8 mouse cellular contexts compared by ENCODE assay signal in the genomic region with DNA sequence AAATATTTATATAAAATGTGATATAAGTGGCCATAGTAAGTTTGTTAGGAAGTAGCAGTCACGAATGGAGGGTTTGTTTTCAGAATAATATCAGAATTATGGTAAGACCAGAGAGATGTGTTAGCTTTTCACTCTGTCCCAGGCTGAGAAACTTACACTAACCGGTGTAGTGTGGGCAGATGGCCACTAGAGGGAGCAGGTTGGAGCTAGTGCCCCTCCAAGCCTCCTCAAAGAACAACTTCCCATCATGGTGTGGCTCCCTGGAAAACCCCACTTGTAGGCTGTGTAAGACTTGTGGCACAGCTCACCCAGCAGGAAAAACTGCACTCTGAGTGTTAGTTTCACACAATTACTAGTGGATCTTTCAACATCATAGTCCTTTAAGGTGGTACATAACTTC.
DNase-seq lines count a peak whose midpoint lies in the region; ATAC-seq lines count a peak whose summit lies in the region.

No protein-coding gene starts in this region.

- no peak overlapping the region for H3K4me3 ChIP-seq in hindbrain, embryonic 14.5 days (replicated peaks; ENCODE audit: low read length)
- no peak overlapping the region for H3K4me3 ChIP-seq in hindbrain, embryonic 12.5 days
- no peak overlapping the region for H3K4me3 ChIP-seq in embryonic facial prominence, embryonic 14.5 days (ENCODE audit: low read depth, low read length)
- H3K4me3 ChIP-seq in neural tube, embryonic 11.5 days (ENCODE audit: low read depth, low read length), result no peak overlapping the region

- H3K36me3 ChIP-seq in hindbrain, embryonic 14.5 days (replicated peaks; ENCODE audit: control insufficient read depth, insufficient read depth), result no peaks in the 10 kb centered on the region
- H3K36me3 ChIP-seq in hindbrain, embryonic 12.5 days, result no peaks in the 10 kb centered on the region
- no peaks in the 10 kb centered on the region for H3K36me3 ChIP-seq in embryonic facial prominence, embryonic 14.5 days (ENCODE audit: control insufficient read depth, insufficient read depth, low read length)
- no peaks in the 10 kb centered on the region for H3K36me3 ChIP-seq in neural tube, embryonic 11.5 days (ENCODE audit: control insufficient read depth, insufficient read depth, low read length)

- intact Hi-C loops in left cerebral cortex, postnatal 10 days (cut with DNase I), result no loop called here

- H3K27ac ChIP-seq in hindbrain, embryonic 14.5 days, result no peak overlapping the region
- no peak overlapping the region for H3K27ac ChIP-seq in hindbrain, embryonic 12.5 days
- H3K27ac ChIP-seq in embryonic facial prominence, embryonic 14.5 days (replicated peaks; ENCODE audit: low read depth, low read length), result no peak overlapping the region
- H3K27ac ChIP-seq in neural tube, embryonic 11.5 days (ENCODE audit: low read depth, low read length), result no peak overlapping the region

- ATAC-seq in hindbrain, embryonic 14.5 days (ENCODE audit: low FRiP score), result no peak
- no peak for ATAC-seq in hindbrain, embryonic 12.5 days (ENCODE audit: low FRiP score)
- ATAC-seq in embryonic facial prominence, embryonic 14.5 days (ENCODE audit: low read depth), result peak; percentile 72; the same call in 1 of the 2 replicates
- 0 out of 2 replicates have a peak, but pooled peaks have one; percentile 27 for ATAC-seq in neural tube, embryonic 11.5 days (ENCODE audit: insufficient read depth, low FRiP score, low TSS enrichment)

- peak; percentile 85 for DNase-seq in hindbrain, embryonic 14.5 days (ENCODE audit: low spot score)
- peak; percentile 74 to 75 for DNase-seq in adrenal gland, postnatal 36 days
- peak; percentile 50 for DNase-seq in embryonic facial prominence, embryonic 14.5 days (ENCODE audit: low spot score)
- DNase-seq in heart, postnatal 4 days, result peak; percentile 81
- DNase-seq in left cerebral cortex, postnatal 10 days (ENCODE audit: extremely low spot score in 1 of 2, low spot score in 2 of 2), result peak; percentile 64 to 66
- peak; percentile 72 for DNase-seq in neural tube, embryonic 11.5 days (ENCODE audit: low spot score)
- peak; percentile 56 for DNase-seq in thymus, postnatal 14 days

- H3K4me1 ChIP-seq in hindbrain, embryonic 14.5 days (replicated peaks; ENCODE audit: control insufficient read depth, insufficient read depth, low read length), result no peaks in the 10 kb centered on the region
- H3K4me1 ChIP-seq in hindbrain, embryonic 12.5 days, result no peaks in the 10 kb centered on the region
- peaks cover 11% of the 10 kb centered on the region; the same call in 1 of the 2 replicates for H3K4me1 ChIP-seq in embryonic facial prominence, embryonic 14.5 days (ENCODE audit: control insufficient read depth, insufficient read depth, low read length)
- no peaks in the 10 kb centered on the region for H3K4me1 ChIP-seq in neural tube, embryonic 11.5 days (ENCODE audit: control insufficient read depth, insufficient read depth, low read length)

- WGBS in hindbrain, embryonic 14.5 days, result 4% methylated on average over 2 of the region's 2 CpGs
- WGBS in hindbrain, embryonic 12.5 days, result 6% methylated on average over 2 of the region's 2 CpGs
- WGBS in embryonic facial prominence, embryonic 14.5 days, result 9% methylated on average over 2 of the region's 2 CpGs
- WGBS in neural tube, embryonic 11.5 days, result 7% methylated on average over 2 of the region's 2 CpGs

- H3K9ac ChIP-seq in hindbrain, embryonic 14.5 days, result no peak overlapping the region
- H3K9ac ChIP-seq in hindbrain, embryonic 12.5 days, result no peak overlapping the region
- no peak overlapping the region for H3K9ac ChIP-seq in embryonic facial prominence, embryonic 14.5 days (ENCODE audit: low read depth, low read length)
- H3K9ac ChIP-seq in neural tube, embryonic 11.5 days (ENCODE audit: low read length), result no peak overlapping the region

- no peaks in the 10 kb centered on the region for H3K9me3 ChIP-seq in hindbrain, embryonic 14.5 days (ENCODE audit: control insufficient read depth, low read length)
- no peaks in the 10 kb centered on the region for H3K9me3 ChIP-seq in hindbrain, embryonic 12.5 days (replicated peaks)
- no peaks in the 10 kb centered on the region for H3K9me3 ChIP-seq in embryonic facial prominence, embryonic 14.5 days (ENCODE audit: control insufficient read depth, low read length)
- H3K9me3 ChIP-seq in neural tube, embryonic 11.5 days (ENCODE audit: control insufficient read depth, low read length), result no peaks in the 10 kb centered on the region

- H3K27me3 ChIP-seq in hindbrain, embryonic 14.5 days (ENCODE audit: control insufficient read depth, insufficient read depth, low read length), result no peaks in the 10 kb centered on the region
- H3K27me3 ChIP-seq in hindbrain, embryonic 12.5 days, result no peaks in the 10 kb centered on the region
- no peaks in the 10 kb centered on the region for H3K27me3 ChIP-seq in embryonic facial prominence, embryonic 14.5 days (replicated peaks; ENCODE audit: control insufficient read depth, insufficient read depth, low read length)
- no peaks in the 10 kb centered on the region for H3K27me3 ChIP-seq in neural tube, embryonic 11.5 days (ENCODE audit: control insufficient read depth, insufficient read depth, low read length)

- H3K4me2 ChIP-seq in hindbrain, embryonic 14.5 days (replicated peaks), result no peak overlapping the region
- no peak overlapping the region for H3K4me2 ChIP-seq in hindbrain, embryonic 12.5 days (replicated peaks)
- no peak overlapping the region for H3K4me2 ChIP-seq in embryonic facial prominence, embryonic 14.5 days (ENCODE audit: low read depth, low read length)
- H3K4me2 ChIP-seq in neural tube, embryonic 11.5 days (ENCODE audit: low read depth), result no peak overlapping the region

Comparison
In these comparisons a context has a peak if more than half of its experiments do, and no peak if none do; other contexts are left out.
1. ATAC-seq: peak in embryonic facial prominence, embryonic 14.5 days (single experiment) and neural tube, embryonic 11.5 days (single experiment); none in hindbrain, embryonic 14.5 days (single experiment) and hindbrain, embryonic 12.5 days (single experiment).
2. Peak in every context shown above with its lines, with median percentiles within 50 percentile points of each other: DNase-seq.